Mouse (Mus musculus): ENCODE measurements around the gene Mpdz. TPM values are rescaled to one million over a fixed set of nuclear protein-coding genes. Genes with fewer than 3 reads are reported as not detected.

The Mpdz gene
- total and polyA plus RNA-seq, 3 experiments = 19.3 to 59.6 (median 57.7) TPM

- no peaks in the 10 kb centered on the region for H3K27me3 ChIP-seq (ENCODE audit: control insufficient read depth, insufficient read depth, low read length)
- no peaks in the 10 kb centered on the region for H3K79me2 ChIP-seq (replicated peaks; ENCODE audit: control insufficient read depth, insufficient read depth, low read length)
- no peak overlapping the region for H3K9ac ChIP-seq (ENCODE audit: low read depth, low read length)
- H3K4me1 ChIP-seq (ENCODE audit: control insufficient read depth, insufficient read depth, low read length) = peaks cover 2% of the 10 kb centered on the region; the same call in 1 of the 2 replicates
- DNase-seq = peak; percentile 10 to 46
- no peak for TF ChIP-seq POLR2A (IDR thresholded peaks at IDR 0.05; ENCODE audit: insufficient read depth, low read depth, low read length)
- peak; percentile 95 for TF ChIP-seq CTCF (IDR thresholded peaks at IDR 0.05)
- TF ChIP-seq EP300 (IDR thresholded peaks at IDR 0.05; ENCODE audit: insufficient read depth, low read depth, low read length) = no peak
- no peak overlapping the region for H3K4me3 ChIP-seq
- H3K36me3 ChIP-seq (ENCODE audit: control insufficient read depth, insufficient read depth, low read length) = no peaks in the 10 kb centered on the region
- no peak overlapping the region for H3K27ac ChIP-seq
- 18% methylated on average over 5 of the region's 5 CpGs for WGBS
- intact Hi-C loops (cut with DNase I) = loop anchor here (1.0 to 5.0 kb wide), 2 partner anchors 74 to 380 kb away; no protein-coding TSS in a partner anchor
Measured at GRCm38 (mm10) chr4:81251934-81252333, 190.7 kb downstream of the Mpdz start.

- intact Hi-C loops (cut with DNase I) = no loop called here
Measured at GRCm38 (mm10) chr4:81249245-81249644, 193.4 kb downstream of the Mpdz start.

GRCm38 (mm10) chr4:81236227-81236626 lies 206.4 kb downstream of the Mpdz start:
- Histone ChIP-seq H3K36me3 (ENCODE audit: control insufficient read depth, insufficient read depth, low read length) (no peaks in the 10 kb centered on the region), H3K4me1 (ENCODE audit: control insufficient read depth, insufficient read depth, low read length) (no peaks in the 10 kb centered on the region), H3K27ac (no peak overlapping the region), H3K4me3 (no peak overlapping the region), H3K79me2 (replicated peaks; ENCODE audit: control insufficient read depth, insufficient read depth, low read length) (no peaks in the 10 kb centered on the region), H3K9ac (ENCODE audit: low read depth, low read length) (no peak overlapping the region), H3K27me3 (ENCODE audit: control insufficient read depth, insufficient read depth, low read length) (no peaks in the 10 kb centered on the region)
- WGBS = 69% methylated on average over 5 of the region's 5 CpGs
- no peak for TF ChIP-seq CTCF (IDR thresholded peaks at IDR 0.05)
- intact Hi-C loops (cut with DNase I) = no loop called here
- DNase-seq = no peak

More at GRCm38 (mm10) chr4:81249245-81249644, 193.4 kb downstream of the Mpdz start:
- H3K36me3 ChIP-seq (ENCODE audit: control insufficient read depth, insufficient read depth, low read length) = no peaks in the 10 kb centered on the region
- H3K27me3 ChIP-seq (ENCODE audit: control insufficient read depth, insufficient read depth, low read length) = no peaks in the 10 kb centered on the region
- H3K9ac ChIP-seq (ENCODE audit: low read depth, low read length) = no peak overlapping the region
- H3K27ac ChIP-seq = no peak overlapping the region
- WGBS = 59% methylated on average over 2 of the region's 2 CpGs
- H3K4me3 ChIP-seq = no peak overlapping the region
- no peaks in the 10 kb centered on the region for H3K4me1 ChIP-seq (ENCODE audit: control insufficient read depth, insufficient read depth, low read length)
- no peak for DNase-seq
- no peaks in the 10 kb centered on the region for H3K79me2 ChIP-seq (replicated peaks; ENCODE audit: control insufficient read depth, insufficient read depth, low read length)
- TF ChIP-seq CTCF (IDR thresholded peaks at IDR 0.05) (no peak), EP300 (IDR thresholded peaks at IDR 0.05; ENCODE audit: insufficient read depth, low read depth, low read length) (no peak), POLR2A (IDR thresholded peaks at IDR 0.05; ENCODE audit: insufficient read depth, low read depth, low read length) (no peak)

All from heart, adult 2 months (tissue).